Mouse (Mus musculus) kidney, adult 2 months (tissue): ENCODE data around the gene Nudt21. TPM values are rescaled to one million over a fixed set of nuclear protein-coding genes. Genes with fewer than 3 reads are reported as not detected.
"Not testable (repeated sequence)": the region's sequence is repeated elsewhere in the genome, so short reads cannot be mapped to it uniquely, and the experiment has no call there.

Experiments
- DNase-seq: peaks from one replicate; pipeline ENCODE4 v3.0.0; 2021
- H3K27ac ChIP-seq: fragments of 200-500 bp; 2 replicates; pipeline ENCODE4 v1.5.1; 2012; ENCODE audit warnings: low read depth, low read length, control low read depth, inconsistent platforms; ENCODE audit not compliant: insufficient read depth
- H3K27me3 ChIP-seq: fragments of 200-500 bp; replicated peaks from 2 replicates; pipeline ENCODE4 v1.6.1; 2012; ENCODE audit warnings: mild to moderate bottlenecking, moderate library complexity, low read length, inconsistent platforms; ENCODE audit not compliant: control insufficient read depth, insufficient read depth
- H3K36me3 ChIP-seq: fragments of 200-500 bp; 2 replicates; pipeline ENCODE4 v1.6.1; 2012; ENCODE audit warnings: mild to moderate bottlenecking, moderate library complexity, low read length, inconsistent platforms; ENCODE audit not compliant: control insufficient read depth, insufficient read depth
- H3K4me1 ChIP-seq: fragments of 200-500 bp; 2 replicates; pipeline ENCODE4 v1.6.1; 2011; ENCODE audit warnings: low read length; ENCODE audit not compliant: control insufficient read depth, insufficient read depth
- H3K4me3 ChIP-seq: fragments of 200-500 bp; 2 replicates; pipeline ENCODE4 v1.5.1; 2011; ENCODE audit warnings: mild to moderate bottlenecking, low read depth, low read length, control low read depth; ENCODE audit not compliant: insufficient read depth
- CTCF ChIP-seq: fragments of 200-500 bp; conservative IDR thresholded peaks from 2 replicates; pipeline ENCODE4 v1.5.1; 2011; ENCODE audit warnings: low read depth, mild to moderate bottlenecking, control low read depth, low read length, moderate library complexity, mixed read lengths; ENCODE audit not compliant: insufficient read depth, insufficient read length
- POLR2A ChIP-seq: fragments of 200-500 bp; IDR thresholded peaks from one replicate; pipeline ENCODE4 v1.6.1; 2011; ENCODE audit warnings: low read depth, low read length, control low read depth
- WGBS: fragments of 180-500 bp; shearing (Covaris S2); methylation state at CpG from one replicate; pipeline ENCODE4 v1.1.7; 2018; 5-methylcytosine and 5-hydroxymethylcytosine counted together
- polyA plus RNA-seq: library from polyadenylated mRNA; depleted of rRNA; stranded (reverse); fragments of >200 nt; gene quantifications from 2 replicates; pipeline ENCODE4 v1.2.3, GENCODE M21; 2012

Gene Nudt21
- polyA plus RNA-seq, 1 experiment = 22.1 TPM

DNA sequence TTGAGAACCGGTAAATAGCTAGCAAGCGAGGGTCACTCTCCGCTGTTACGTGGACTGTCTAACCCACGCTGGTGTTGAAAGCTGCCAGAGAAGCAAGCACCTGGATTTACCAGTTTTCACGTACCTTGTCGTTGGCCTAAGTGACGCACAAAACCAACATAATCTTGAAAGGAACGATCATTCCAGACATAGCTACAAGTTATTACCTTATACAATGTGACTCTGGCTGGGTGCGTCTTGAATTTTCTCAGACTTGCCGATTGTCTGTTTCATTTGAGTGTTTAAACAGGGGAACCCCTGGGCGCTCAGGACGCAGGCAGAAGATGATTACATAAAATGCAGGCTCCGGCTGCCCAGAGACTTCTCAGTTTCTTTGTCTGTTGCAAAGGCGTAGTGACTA is 975 bp upstream of the Nudt21 start:
- no peaks in the 10 kb centered on the region for H3K27me3 ChIP-seq
- TF ChIP-seq CTCF (no peak), POLR2A (no peak)
- H3K27ac ChIP-seq = no peak overlapping the region
- DNase-seq = peak; percentile 21
- peak overlapping the region; percentile 98 for H3K4me3 ChIP-seq
- H3K4me1 ChIP-seq = peaks cover 5% of the 10 kb centered on the region; the same call in 1 of the 2 replicates
- H3K36me3 ChIP-seq = no peaks in the 10 kb centered on the region
- WGBS = 7% methylated on average over 15 of the region's 15 CpGs

DNA sequence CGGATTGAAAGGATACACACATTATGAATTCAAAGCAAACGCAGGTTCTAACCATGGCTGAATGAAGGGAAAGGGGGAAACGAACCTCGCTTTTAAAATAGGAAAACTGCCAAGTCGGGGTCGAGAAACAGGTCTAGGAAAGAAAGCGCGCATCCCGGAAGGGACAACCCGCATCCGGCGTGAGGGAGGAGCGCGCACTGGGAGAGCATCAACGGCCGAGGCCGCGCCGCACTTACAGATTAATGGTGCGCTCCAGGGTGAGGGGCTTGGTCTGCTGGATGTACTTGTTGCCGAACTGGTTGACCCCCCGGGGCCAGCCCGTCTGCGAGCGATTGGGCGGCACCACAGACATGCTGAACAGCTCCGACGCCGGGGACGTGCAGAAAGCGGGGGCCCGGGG is 290 bp downstream of the Nudt21 start:
- under 1% methylated on average over 30 of the region's 32 CpGs for WGBS
- peak; percentile 67 for DNase-seq
- peak overlapping the region; percentile 70 for H3K4me3 ChIP-seq
- H3K36me3 ChIP-seq, H3K27me3 ChIP-seq, H3K4me1 ChIP-seq: not testable (repeated sequence)
- H3K27ac ChIP-seq = 0 out of 2 replicates have a peak overlapping the region, but pooled peaks have one; percentile 55

- H3K27ac ChIP-seq = no peak overlapping the region
- 39% methylated on average over 5 of the region's 5 CpGs for WGBS
- H3K4me3 ChIP-seq = no peak overlapping the region
These were observed 1.6 kb downstream of the Nudt21 start for GRCm38 (mm10) chr8:94035200-94035599.

DNA sequence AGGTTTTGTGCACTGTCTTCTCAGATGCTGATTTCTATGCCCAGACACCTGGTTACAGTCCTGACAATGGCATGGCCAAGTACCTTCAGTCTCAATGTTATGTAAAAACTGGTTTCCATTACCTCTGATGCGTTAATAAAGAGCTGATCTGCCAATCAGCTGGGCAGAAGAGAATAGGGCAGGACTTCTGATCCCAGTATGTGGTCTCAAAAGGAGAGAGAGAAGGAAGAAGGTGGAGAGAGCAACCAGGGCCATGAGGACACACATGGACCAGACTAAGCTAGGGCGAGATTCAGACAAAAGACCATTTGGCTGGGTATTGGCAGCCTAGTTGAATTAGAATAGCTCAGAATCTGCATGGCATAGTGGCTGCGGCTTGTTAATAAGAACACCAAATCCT is 3.2 kb downstream of the Nudt21 start:
- no peak for TF ChIP-seq POLR2A
- TF ChIP-seq CTCF = no peak
- H3K4me3 ChIP-seq = no peak overlapping the region
- no peak overlapping the region for H3K27ac ChIP-seq
- 81% methylated on average over 3 of the region's 3 CpGs for WGBS
- H3K36me3 ChIP-seq = no peaks in the 10 kb centered on the region
- DNase-seq = no peak
- peaks cover 5% of the 10 kb centered on the region; the same call in 1 of the 2 replicates for H3K4me1 ChIP-seq
- no peaks in the 10 kb centered on the region for H3K27me3 ChIP-seq

More at GRCm38 (mm10) chr8:94035200-94035599, 1.6 kb downstream of the Nudt21 start:
- TF ChIP-seq CTCF (no peak), POLR2A (no peak)
- no peaks in the 10 kb centered on the region for H3K36me3 ChIP-seq
- H3K27me3 ChIP-seq = no peaks in the 10 kb centered on the region
- peaks cover 5% of the 10 kb centered on the region; the same call in 1 of the 2 replicates for H3K4me1 ChIP-seq
- peak; percentile 17 for DNase-seq

- peaks cover 6% of the 10 kb centered on the region for H3K36me3 ChIP-seq
- 83% methylated on average over 9 of the region's 9 CpGs for WGBS
- no peaks in the 10 kb centered on the region for H3K27me3 ChIP-seq
These were observed 7.1 kb downstream of the Nudt21 start for GRCm38 (mm10) chr8:94029701-94030100.

DNA sequence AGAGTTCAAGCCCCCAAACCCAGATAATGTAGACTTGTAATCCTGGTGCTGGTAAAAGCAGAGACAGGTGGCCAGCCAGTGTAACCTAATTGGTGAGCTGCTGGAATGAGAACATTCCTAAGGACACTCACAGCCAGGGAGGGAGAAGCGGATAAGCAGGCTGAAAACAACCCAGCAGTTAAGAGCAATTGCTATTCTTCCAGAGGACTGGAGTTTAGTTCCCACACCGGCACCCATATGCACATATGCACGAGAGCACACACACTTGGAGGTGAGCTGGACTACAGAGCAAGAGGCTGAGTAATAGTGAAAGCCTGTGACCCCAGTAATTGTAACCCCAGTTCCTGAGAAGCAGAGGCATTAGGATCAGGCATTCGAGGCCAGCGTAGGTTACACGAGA is 12.9 kb downstream of the Nudt21 start:
- Histone ChIP-seq H3K4me3 (no peak overlapping the region), H3K27ac (no peak overlapping the region), H3K36me3 (peaks cover 9% of the 10 kb centered on the region), H3K4me1 (no peaks in the 10 kb centered on the region), H3K27me3 (no peaks in the 10 kb centered on the region)
- no peak for DNase-seq
- 97% methylated on average over 6 of the region's 6 CpGs for WGBS
- TF ChIP-seq POLR2A (no peak), CTCF (no peak)

More at GRCm38 (mm10) chr8:94029701-94030100, 7.1 kb downstream of the Nudt21 start:
- Histone ChIP-seq H3K27ac (no peak overlapping the region), H3K4me3 (no peak overlapping the region), H3K4me1 (no peaks in the 10 kb centered on the region)
- no peak for DNase-seq
- TF ChIP-seq POLR2A (no peak), CTCF (no peak)

DNA sequence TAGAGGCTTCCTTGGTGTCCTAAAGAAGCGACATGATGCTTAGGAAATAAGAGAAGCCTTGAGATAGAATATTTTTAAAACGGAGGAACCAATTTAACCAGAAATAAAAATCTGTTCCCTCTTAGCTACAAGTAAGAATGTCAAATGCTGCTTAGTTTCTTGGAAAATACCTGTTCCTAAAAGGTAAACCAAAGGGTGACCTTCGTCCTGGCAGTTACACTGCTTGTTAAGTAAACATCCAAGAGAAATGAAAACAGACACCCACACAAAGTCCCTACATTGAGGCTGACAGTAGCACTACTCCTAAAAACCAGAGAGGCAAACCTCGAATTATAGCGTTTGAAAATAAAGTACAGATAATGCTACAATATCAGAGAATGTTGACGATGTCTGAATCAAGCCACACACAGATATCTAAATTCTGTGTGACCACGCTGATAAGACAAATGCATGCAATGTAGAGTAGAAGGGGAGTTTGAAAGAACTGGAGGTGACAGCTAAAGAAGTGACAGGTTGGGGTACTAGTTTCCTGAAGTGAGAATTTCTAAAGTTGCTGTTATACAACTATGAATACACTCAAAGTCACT is 23.7 kb downstream of the Nudt21 start:
- no peaks in the 10 kb centered on the region for H3K27me3 ChIP-seq
- H3K4me1 ChIP-seq = peaks cover 25% of the 10 kb centered on the region
- no peaks in the 10 kb centered on the region for H3K36me3 ChIP-seq
- peak overlapping the region; percentile 69 for H3K27ac ChIP-seq
- WGBS = 31% methylated on average over 7 of the region's 7 CpGs
- H3K4me3 ChIP-seq = peak overlapping the region; percentile 96
- peak; percentile 50 for DNase-seq
- TF ChIP-seq POLR2A (no peak), CTCF (no peak)
